Mouse (Mus musculus): Measurements from ENCODE around the gene Il12rb1.
A peak's percentile ranks its signal among the peaks of the same experiment; 100 is the strongest.

Il12rb1 gene

DNA sequence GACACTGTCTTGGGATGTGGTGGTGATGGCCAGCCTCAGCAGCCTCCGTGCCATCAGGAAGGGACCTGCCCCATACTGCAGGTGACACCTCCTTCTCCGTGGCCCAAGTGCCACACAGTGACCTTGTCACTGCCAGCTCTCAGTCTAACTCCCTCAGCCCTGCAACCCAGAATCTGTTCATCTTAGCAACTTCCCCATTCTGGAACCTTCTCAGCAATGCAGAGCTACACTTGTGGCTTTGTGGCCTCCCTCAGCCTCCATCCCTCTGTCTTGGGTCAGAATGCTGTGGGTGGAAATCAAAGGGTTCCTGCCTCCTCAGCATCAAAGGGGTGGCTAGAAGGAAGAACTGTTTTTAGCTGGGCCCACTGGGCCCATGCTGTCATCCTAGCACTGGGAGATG, 45.6 kb downstream of the Il12rb1 start:
- DNase-seq, result no peak

DNA sequence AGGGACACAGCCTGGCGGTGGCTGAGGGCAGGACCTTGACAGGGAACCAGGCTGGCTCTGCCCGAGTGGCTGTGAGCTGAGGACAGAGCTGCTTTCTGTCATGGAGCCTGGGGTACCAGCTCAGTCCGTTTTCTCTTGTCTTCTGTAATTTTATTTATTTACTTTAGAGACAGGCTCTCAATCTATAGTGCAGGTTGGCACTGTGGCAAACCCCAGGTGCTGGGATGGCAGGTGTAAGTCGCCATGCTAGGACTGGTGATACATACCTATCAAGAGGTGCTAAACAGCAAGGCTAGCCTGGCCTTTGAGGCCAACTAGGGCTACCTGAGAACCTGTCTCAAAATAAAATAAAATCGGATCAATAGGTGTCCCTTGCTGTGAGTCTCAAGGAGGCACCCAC, 47.8 kb downstream of the Il12rb1 start:
- no peak for DNase-seq

DNA sequence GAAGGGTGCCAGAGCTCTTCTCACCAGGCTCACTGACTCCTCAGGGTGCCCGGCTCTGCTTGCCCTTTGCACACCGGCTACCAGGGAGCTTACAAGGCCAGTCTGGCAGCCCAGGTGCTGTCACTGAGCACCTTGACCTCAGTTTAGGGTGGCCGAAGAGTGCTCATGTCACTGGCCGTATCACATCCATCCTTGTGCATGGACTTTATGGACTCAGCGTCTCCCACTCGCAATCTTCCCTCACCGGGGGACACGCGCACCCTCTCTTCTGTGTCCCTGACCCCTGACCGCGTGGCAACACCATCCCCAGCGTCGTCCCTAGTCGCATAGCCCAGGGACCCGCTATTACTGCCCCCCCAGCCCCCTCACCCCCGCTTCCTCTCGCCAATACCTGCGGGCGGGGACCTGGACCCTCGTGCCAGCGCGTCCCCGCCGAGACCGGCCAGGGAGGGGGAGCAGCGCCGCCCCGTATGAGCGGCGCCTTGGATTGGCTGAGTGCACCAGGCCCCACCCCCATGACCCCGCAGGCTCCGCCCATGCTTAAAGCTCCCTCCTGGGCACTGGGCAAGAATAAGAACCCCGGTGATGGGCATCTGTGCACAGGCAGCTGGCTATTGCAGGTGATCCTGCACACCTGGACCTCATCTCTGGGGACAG, 48.4 kb downstream of the Il12rb1 start:
- peak; percentile 81 for DNase-seq

DNA sequence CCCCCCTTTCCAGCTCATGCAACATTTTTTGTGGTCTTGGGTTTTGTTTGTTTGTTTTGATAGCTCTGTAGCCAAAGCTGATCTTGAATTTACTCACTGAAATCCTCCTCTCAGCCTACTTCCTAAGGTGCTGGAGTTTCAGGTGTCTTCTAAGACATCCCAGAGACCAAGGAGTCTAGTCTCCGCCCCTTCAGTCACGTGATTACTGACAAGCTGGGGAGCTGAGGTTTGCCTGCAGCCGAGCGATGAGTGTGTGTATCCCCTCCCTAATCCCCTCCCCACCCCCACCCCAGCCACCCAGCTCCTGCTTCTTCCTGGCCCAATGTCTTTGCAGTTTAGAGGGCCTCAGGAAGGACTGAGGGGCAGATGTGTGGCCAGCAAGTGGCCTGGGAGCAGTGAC, 49.3 kb downstream of the Il12rb1 start:
- no peak for DNase-seq

DNA sequence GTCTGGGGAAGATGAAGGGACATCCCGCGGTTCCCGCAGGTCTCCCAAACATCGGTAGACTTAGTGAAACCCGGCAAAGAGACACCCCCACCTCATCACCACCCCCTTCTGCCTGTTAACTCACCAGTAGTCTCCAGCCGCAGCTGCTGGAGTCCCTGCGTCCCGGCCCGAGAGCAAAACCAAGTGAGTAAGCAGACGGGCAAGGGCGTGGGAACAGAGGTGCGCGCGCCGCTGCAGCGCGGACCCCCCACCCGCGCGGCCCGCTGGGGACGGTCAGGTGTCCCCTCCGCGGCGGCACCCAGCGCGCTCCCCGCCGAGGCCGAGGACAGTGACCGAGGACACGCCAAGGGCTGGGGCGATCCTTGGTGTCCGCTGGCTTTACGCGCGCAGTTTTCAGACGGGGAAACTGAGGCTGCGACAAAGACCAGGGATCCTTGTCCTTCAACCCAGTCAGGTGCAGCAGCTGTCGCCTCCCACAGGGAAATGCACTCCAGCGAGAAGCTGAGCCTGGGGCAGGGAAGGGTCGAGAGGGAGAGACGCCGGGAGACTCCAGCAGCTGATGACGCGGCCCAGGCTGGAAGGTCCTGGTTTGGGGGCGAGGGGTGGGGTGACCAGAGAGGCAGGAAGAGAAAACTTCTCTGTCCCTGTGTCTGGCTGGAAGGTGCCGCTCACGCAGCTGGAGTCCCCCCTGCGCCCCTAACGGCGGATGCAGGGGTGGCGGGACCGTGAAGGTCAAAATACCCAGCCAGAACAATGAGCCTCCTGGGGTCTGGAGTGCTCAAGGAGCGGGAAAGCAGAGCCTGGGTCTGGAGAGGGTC, 54.8 kb downstream of the Il12rb1 start, which contains the start of gene Kcnn1:
Kcnn1 (minus strand) TSS at position 435 of the 818 bp plus-strand sequence.
- DNase-seq, result no peak

DNA sequence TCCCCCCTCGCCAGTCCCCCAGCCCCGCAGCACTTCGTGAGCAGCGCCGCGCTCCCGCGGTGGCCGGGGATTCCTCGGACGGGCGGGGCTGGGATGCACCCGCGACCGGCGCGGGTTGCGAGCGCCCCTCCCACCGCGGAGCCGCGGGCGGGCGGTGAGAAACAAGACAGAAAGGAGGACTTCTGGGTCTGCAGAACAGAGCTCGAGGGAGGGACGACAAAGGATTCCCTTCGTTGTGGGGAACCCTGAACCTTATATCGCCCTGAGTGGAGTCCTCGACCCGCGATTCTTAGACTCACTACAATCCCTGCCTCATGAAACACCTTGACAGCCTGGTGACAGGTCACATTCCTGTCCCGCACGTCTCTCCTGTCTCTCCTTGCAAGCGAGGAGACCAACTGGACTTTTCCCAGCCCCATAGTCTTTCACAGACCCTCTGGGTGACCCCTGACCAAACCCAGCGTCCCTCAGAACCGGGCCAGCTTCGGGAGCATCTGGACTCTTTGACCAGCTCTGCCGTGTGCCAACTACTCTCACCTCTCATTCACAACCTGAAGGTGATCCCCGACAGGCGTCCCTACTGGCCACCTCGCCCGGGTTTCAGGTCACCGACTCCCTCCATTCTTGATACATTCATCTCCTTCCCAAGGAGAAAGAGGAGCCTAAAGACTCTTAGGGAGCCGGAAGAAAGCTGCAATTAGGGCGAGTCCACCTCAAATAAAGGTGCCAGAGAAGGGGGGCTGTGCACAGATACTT, 55.9 kb downstream of the Il12rb1 start:
- peak; percentile 35 for DNase-seq

DNA sequence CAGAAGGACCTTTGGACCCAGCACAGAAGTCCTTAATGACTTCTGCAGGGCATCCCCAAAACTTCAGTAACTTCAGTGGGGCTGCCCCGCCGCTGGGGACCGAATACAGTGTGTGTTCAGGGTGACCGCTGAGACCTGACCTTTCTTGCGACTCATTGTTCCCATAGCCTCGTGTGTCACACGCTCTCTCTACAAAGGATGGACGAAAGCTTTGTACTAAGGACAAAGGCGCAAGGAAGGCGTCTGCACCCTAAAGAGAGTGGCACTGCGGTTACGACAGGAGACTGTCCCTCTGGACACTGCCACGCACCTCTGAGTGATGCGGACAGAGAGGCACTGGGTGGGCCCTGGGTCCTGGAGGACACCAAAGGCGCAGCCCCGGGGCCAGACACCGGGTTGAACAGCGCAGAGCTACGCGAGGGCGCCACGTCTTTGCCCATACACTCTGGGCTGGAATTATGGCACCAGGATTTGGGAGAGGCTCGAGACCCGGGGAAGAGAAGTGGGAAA, 56.5 kb downstream of the Il12rb1 start:
- peak; percentile 28 for DNase-seq

DNA sequence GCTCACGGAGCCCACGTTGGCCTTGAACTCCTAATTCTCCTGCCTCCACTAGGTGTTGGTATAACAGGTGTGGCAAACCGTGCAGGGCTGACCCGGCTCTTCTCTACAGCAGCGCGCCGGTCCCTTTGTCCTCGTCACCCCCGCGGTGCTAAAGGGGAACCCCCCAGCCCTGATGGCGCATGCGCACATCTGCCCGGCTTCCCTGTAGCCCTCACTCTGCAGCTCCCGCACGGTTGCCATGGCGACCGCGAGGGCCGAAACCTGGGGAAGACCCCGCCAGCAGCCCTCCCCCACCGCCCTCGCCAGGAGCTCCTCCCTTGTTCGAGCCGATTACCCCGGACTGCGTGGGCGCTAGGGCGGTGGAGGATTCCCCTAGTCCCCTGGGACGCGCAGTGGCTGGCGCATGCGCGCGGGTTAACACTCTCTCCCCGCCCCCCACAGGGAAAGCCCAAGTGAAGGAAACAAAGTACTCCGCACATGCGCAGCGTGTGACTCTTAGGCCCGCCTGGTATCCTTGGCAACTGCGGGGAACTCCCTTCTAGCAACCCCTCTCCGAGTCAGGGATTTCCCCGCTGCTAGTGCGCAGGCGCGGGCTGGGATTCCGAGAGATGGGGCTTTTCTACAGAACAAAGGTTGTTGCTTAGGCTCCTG, 57.2 kb downstream of the Il12rb1 start:
- DNase-seq, result peak; percentile 99

DNA sequence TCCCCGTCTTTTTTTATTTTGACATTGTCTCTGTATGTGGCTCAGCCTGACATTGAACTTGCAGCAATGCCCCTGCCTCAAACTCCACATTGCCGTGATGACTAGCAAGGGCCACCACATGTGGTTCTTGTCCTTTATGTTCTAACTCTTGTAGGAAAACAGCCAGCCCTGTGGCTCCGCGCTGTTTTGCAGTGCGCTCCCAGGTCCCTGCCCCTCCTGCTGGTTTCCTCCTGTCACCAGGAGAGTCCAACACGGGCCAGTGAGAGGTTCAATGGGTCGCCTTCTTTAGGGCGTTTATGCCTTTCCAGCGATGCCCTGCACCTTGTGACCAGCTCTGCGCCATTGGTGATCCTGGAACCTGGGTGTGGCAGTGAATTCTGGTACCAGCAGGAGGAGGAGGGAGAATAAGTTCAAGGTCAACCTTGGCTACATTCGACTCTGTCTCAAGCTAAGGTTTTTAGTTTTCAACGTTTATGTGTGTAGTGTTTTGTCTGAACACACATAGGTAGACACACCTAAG, 57.8 kb downstream of the Il12rb1 start:
- DNase-seq, result no peak

DNA sequence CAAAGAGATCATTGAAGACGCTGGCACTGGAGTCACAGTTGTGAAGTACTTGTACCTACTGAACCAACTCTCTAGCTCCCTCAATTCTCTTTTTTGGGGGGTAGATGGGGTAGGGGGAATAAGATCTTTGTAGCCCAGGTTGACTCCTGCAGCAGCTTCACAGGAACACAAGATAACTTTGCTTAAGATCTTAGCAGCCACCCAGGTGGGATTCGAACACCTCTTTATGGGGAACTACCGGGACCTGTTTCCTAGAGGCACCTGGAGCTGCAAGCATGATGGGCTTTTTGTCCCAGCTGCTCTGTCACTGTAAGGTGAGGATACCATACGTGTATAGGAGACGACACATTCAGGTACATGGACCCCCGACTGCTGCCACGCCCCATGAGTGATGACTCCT, 58.3 kb downstream of the Il12rb1 start:
- DNase-seq, result no peak

DNA sequence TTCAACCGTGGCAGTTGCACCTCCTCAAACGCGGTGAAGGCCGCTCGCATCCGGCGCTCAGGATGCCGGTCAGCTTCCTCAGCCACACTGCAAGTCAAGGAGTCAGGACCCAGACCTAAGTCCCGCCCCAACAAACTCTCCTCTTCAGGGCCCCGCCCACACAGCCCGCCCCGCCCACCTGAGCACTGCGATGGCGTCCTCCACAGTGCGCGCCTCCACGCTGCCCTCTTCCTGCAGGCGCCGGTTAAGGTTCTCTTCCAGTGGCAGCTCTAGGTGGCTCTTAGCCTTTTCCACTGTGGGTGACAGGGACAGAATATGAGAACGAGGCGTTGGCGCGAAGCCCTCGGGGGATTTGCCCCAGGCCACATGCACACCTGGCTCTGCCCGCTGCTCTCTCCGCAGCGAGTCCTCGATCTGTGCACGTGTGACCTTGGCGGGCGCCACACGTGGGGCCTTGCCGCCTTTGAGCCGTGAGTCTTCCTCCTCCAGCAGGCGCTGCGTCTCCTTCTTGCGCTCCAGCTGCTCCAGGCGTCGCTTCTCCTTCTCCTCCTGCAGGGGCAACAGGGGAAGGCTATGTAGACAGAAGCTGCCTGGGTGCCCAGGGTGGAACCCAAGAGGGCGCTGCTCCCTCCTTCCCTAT, 60.4 kb downstream of the Il12rb1 start:
- DNase-seq, result peak; percentile 78

DNA sequence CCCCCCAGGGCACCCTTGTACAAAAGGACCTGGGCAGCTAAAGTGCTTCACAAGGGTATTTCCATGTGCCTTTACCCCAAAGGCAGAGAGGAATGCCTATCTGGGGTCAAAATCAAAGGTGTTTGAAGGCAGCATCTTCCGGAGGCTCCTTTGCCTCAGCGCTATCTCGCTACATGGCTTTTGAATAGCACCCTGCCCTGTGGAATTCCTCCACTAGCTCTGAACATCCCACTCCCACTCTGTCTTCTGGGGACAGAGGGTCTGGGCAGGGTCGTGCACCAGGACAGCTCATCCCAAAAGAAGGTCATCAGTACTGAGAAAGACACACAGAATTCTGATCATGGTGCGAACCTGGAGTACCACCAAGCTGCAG, 60.9 kb downstream of the Il12rb1 start:
- DNase-seq, result no peak

DNA sequence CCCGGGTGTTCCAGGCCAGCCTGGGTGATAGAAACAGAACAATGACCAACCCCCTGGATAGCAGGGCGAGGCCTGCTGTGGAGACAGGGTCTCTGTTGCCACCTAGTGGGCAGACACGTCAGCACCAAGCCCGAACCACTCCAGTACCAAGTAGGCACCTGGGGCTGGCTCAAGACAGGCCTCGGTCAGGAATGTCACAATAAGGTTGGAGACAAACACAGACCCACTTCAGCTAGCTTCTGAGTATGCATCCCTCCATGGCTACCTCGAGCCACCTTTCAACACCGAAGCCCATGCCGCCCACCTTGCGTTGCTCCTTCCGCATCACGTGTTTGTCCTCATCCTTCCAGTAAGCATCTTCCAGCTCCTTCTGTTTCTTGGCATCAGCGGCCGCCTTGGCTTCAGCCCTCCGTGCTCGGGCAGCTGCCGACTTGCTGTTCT, 61.4 kb downstream of the Il12rb1 start:
- peak; percentile 85 for DNase-seq

Data from kidney, adult 18-20 months (tissue).